Mouse (Mus musculus) forebrain, embryonic 16.5 days (tissue): ENCODE measurements around the gene Ckm. TPM values are rescaled to one million over a fixed set of nuclear protein-coding genes. Genes with fewer than 3 reads are reported as not detected.

Experiments used
- ATAC-seq: fragments of 200-750 bp; cut with Nextera tagmentation; 2 replicates; pipeline ENCODE4 v1.8.0; 2017; ENCODE audit warnings: mild to moderate bottlenecking, moderate library complexity
- H3K27ac ChIP-seq: fragments of 300-500 bp; sonication (generic); 2 replicates; pipeline ENCODE4 v1.5.1; 2014; ENCODE audit warnings: low read length, control low read depth
- H3K27me3 ChIP-seq: fragments of 300-500 bp; sonication (generic); replicated peaks from 2 replicates; pipeline ENCODE4 v1.6.1; 2014; ENCODE audit warnings: low read length; ENCODE audit not compliant: control insufficient read depth, insufficient read depth
- H3K36me3 ChIP-seq: fragments of 300-500 bp; sonication (generic); 2 replicates; pipeline ENCODE4 v1.6.1; 2014; ENCODE audit not compliant: control insufficient read depth, insufficient read depth
- H3K4me1 ChIP-seq: fragments of 300-500 bp; sonication (generic); replicated peaks from 2 replicates; pipeline ENCODE4 v1.6.1; 2014; ENCODE audit warnings: low read length; ENCODE audit not compliant: control insufficient read depth, insufficient read depth
- H3K4me2 ChIP-seq: fragments of 300-500 bp; sonication (generic); 2 replicates; pipeline ENCODE4 v1.6.1; 2014; ENCODE audit warnings: mild to moderate bottlenecking, low read length, control low read depth
- H3K4me3 ChIP-seq: fragments of 300-500 bp; sonication (generic); replicated peaks from 2 replicates; pipeline ENCODE4 v1.5.1; 2014; ENCODE audit warnings: mild to moderate bottlenecking, low read length, control low read depth
- H3K9ac ChIP-seq: fragments of 300-500 bp; sonication (generic); replicated peaks from 2 replicates; pipeline ENCODE4 v1.6.1; 2014; ENCODE audit warnings: low read depth, low read length, control low read depth
- H3K9me3 ChIP-seq: fragments of 300-500 bp; sonication (generic); 2 replicates; pipeline ENCODE4 v1.6.1; 2016; ENCODE audit warnings: low read length; ENCODE audit not compliant: control insufficient read depth
- WGBS: fragments of 180-500 bp; shearing (Covaris S2); extraction: QIAGEN DNeasy Blood & Tissue Kit; methylation state at CpG from one replicate; pipeline ENCODE4 v1.1.7; 2014; 5-methylcytosine and 5-hydroxymethylcytosine counted together
- microRNA counts: library from miRNA; unstranded; fragments of <30 nt; microRNA quantifications from one replicate; lab custom pipeline; 2016
- microRNA-seq: library from miRNA; unstranded; fragments of <30 nt; microRNA quantifications from one replicate; pipeline ENCODE4, GENCODE M21; 2017
- polyA plus RNA-seq: library from polyadenylated mRNA; unstranded; fragments of >200 nt; fragmentation: Nextera tagmentation; extraction: Ambion mirVana; gene quantifications from 2 replicates; pipeline ENCODE4 v1.2.1, GENCODE M21; 2015

Ckm gene
- polyA plus RNA-seq, 1 experiment from 2014 or later = 0.22 TPM

DNA sequence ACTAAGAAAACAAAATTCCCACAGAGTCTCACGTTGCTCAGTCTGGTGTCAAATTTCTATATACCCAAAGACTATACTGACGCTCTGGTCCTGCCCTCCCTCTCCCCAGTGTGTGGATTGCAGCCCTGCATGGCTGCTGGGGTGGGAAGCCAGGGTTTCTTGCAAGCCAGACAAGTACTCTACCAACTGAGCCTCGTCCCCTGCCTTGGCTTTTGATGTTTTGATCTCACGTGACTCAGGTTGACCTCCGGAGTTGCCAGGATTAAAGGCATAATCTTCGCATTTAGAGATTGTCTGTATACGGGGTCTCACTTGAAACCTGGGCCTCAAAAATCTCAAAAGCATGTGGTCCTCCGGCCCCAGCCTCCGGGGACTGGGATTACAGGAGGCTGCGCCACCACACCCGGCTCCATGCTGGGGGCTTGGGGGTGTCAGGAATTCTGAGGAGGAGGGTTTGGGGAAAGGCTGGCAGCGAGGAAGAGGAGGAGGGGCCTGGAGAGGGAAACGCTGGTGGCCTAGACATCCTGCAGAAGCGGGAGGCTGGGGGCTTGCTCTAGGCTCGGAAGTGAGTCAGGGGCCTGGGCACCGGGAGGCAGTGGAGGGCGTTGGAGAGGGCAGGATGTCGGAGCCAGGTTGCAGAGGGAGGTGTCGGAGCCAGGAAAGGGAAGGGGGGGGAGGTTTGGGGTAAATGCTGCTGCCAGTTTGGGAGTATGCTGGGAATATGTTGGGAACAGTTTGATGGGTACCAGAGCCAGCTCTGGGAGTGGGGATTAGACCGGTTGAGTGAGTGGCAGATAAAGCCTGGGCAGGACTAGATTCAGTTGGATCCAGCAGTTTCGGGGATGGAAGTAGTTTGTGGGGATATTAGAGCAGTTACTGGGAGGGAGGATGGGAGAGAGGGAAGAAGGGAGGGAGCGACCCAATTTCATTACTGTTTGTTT lies 60.1 kb downstream of the Ckm start:
- no peaks in the 10 kb centered on the region for H3K36me3 ChIP-seq
- WGBS = 9% methylated on average over 22 of the region's 22 CpGs
- H3K4me3 ChIP-seq = no peak overlapping the region
- H3K9ac ChIP-seq = no peak overlapping the region
- peak; percentile 47 for ATAC-seq
- no peak overlapping the region for H3K27ac ChIP-seq
- H3K9me3 ChIP-seq = no peaks in the 10 kb centered on the region
- 0 out of 2 replicates have a peak overlapping the region, but pooled peaks have one; percentile 14 for H3K4me2 ChIP-seq
- H3K4me1 ChIP-seq = peaks cover 4% of the 10 kb centered on the region
- peaks cover 21% of the 10 kb centered on the region for H3K27me3 ChIP-seq

DNA sequence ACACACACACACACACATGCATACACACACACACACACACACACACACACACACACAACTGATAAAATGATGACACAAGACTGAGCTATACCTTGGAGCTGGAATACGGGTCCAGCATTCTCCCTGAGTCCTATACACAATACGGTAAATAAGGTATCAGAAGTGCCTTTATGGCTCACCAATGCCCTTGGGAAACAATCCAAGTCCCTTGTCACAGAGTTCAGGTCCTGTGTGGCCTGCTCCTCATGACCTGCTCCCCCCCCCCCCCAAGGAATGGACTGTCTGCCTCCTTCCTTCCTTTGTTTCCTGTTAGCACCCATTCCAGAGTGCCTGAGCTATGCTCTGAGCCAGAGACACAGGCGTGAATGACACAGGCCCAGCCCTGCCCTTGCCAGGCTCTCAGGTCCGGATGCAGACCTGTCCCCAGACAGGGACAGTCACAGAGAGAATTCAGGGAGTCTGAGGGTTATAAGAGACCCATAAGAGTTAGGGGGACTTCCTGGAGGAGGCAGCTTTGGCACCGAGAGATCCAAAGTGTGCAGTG lies 62.1 kb downstream of the Ckm start:
- Histone ChIP-seq H3K27me3 (peaks cover 39% of the 10 kb centered on the region), H3K4me1 (0 out of 2 replicates have a peak, but pooled peaks cover 2% of the 10 kb centered on the region), H3K27ac (no peak overlapping the region), H3K4me3 (no peak overlapping the region), H3K9me3 (no peaks in the 10 kb centered on the region), H3K9ac (no peak overlapping the region), H3K4me2 (no peak overlapping the region), H3K36me3 (no peaks in the 10 kb centered on the region)
- no peak for ATAC-seq
- 66% methylated on average over 5 of the region's 5 CpGs for WGBS

DNA sequence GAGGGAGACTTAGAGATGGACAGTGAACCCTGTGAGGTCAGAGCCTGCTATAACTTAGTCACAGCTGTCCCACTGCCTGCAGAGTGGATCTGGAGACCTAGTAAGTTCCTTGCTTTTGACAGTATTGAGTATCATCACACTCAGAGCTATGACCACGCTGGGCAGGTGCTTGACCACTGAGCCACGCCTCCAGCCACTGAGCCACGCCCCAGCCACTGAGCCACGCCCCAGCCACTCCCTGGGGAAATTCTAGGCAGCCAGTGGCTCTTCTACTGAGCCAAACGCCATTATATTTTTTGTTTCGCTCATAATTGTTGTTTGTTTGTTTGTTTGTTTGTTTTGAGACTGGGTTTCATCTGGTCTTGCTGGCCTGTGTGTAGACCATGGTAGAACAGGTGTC lies 63.1 kb downstream of the Ckm start:
- H3K9me3 ChIP-seq = no peaks in the 10 kb centered on the region
- H3K9ac ChIP-seq = no peak overlapping the region
- H3K36me3 ChIP-seq = no peaks in the 10 kb centered on the region
- 0 out of 2 replicates have a peak, but pooled peaks cover 2% of the 10 kb centered on the region for H3K4me1 ChIP-seq
- no peak overlapping the region for H3K27ac ChIP-seq
- ATAC-seq = no peak
- WGBS = 32% methylated on average over 6 of the region's 6 CpGs
- H3K27me3 ChIP-seq = peaks cover 48% of the 10 kb centered on the region
- no peak overlapping the region for H3K4me2 ChIP-seq
- H3K4me3 ChIP-seq = no peak overlapping the region

DNA sequence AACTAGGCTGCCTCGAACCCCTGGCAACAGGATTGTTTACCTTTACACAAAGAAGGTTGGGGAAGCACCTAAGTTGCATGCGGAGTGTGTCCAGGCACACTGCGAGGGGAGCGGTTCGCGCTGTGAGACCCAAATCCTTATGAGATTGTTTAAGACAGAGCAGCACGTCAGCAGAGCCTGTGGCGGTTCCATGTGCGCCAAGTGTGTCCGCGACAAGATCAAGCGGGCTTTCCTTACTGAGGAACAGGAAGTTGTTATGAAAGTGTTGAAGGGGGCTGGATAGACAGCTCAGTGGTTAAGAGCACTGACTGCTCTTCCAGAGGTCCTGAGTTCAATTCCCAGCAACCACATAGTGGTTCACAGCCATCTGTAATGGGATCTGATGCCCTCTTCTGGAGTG lies 63.7 kb downstream of the Ckm start:
- Histone ChIP-seq H3K9ac (no peak overlapping the region), H3K36me3 (no peaks in the 10 kb centered on the region), H3K9me3 (no peaks in the 10 kb centered on the region), H3K4me2 (no peak overlapping the region), H3K4me1 (0 out of 2 replicates have a peak, but pooled peaks cover 2% of the 10 kb centered on the region), H3K4me3 (no peak overlapping the region), H3K27ac (no peak overlapping the region), H3K27me3 (peaks cover 54% of the 10 kb centered on the region)
- 64% methylated on average over 12 of the region's 12 CpGs for WGBS
- no peak for ATAC-seq

DNA sequence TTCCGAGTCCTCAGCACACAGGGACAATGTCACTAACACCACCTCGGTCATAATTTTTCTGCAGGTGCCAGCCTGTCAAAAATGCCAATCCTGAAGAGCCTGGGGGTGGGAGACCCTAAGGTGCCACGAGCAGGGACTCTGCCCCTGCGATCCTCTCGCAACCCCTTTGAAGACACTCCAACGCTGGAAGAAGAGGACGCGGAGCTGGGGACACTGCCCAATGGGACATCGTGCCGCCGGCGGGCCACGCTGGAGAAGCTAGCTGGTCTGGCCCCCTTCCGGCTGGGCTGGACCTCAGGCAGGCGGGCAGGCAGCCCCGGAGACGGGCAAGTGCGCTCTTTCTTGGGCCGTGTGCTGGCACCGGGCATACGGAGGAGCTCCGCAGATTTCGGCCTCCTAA lies 64.8 kb downstream of the Ckm start:
- Histone ChIP-seq H3K9ac (no peak overlapping the region), H3K4me2 (no peak overlapping the region), H3K9me3 (no peaks in the 10 kb centered on the region), H3K27ac (no peak overlapping the region), H3K4me3 (no peak overlapping the region), H3K4me1 (peaks cover 3% of the 10 kb centered on the region; the same call in 1 of the 2 replicates), H3K36me3 (no peaks in the 10 kb centered on the region), H3K27me3 (peaks cover 60% of the 10 kb centered on the region)
- WGBS = 19% methylated on average over 22 of the region's 23 CpGs
- no peak for ATAC-seq

DNA sequence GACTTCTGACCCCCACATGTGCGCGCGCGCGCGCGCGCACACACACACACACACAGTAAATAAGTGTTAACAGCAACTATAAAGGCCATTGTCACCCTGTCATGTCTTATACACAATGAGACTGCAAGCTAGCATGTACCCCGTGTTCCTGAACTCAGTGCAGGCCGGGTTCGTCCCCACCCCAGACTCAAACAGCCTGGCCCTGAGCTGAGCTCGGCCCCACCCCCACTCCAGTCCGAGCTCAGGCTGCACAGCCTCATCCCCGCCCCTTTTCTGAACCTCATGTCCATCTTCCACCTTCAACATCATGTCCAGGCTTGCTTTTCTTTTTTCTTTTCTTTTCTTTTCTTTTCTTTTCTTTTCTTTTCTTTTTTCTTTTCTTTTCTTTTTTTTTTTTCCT lies 65.7 kb downstream of the Ckm start:
- WGBS = 12% methylated on average over 14 of the region's 14 CpGs
- no peak overlapping the region for H3K9ac ChIP-seq
- no peak overlapping the region for H3K27ac ChIP-seq
- no peaks in the 10 kb centered on the region for H3K9me3 ChIP-seq
- ATAC-seq = no peak
- H3K27me3 ChIP-seq = peaks cover 63% of the 10 kb centered on the region
- peaks cover 3% of the 10 kb centered on the region; the same call in 1 of the 2 replicates for H3K4me1 ChIP-seq
- H3K36me3 ChIP-seq = no peaks in the 10 kb centered on the region
- H3K4me3 ChIP-seq = no peak overlapping the region
- H3K4me2 ChIP-seq = no peak overlapping the region

DNA sequence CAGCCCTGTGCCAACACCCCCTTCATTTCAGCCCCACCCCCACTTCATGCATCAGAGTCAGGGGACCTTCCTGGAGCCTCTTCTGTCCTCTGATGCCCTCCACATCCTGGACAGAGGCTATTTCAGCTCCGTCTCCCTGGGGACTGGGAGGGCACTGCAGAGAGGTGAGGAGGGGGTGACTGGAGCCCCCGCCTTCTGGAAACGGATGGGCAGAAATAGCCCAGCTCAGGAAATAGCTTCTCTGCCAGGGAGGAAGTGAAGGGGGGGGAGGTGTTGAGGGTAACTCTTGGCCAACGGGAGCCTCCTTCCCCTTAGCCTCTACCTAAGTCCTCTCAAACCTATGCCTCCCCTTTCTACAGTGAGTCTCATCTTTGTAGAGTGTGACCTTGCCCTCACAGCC lies 67.8 kb downstream of the Ckm start:
- H3K9ac ChIP-seq = no peak overlapping the region
- no peak overlapping the region for H3K4me2 ChIP-seq
- H3K36me3 ChIP-seq = no peaks in the 10 kb centered on the region
- WGBS = 45% methylated on average over 4 of the region's 4 CpGs
- H3K27ac ChIP-seq = no peak overlapping the region
- peaks cover 61% of the 10 kb centered on the region for H3K27me3 ChIP-seq
- H3K9me3 ChIP-seq = no peaks in the 10 kb centered on the region
- H3K4me3 ChIP-seq = no peak overlapping the region
- H3K4me1 ChIP-seq = peaks cover 3% of the 10 kb centered on the region; the same call in 1 of the 2 replicates
- no peak for ATAC-seq

MicroRNA genes within 50 kb of the gene (microRNA counts, 519-probe panel; counts per million panel counts)
- 795 counts per million, percentile 5 among the panel's probes with 10 or more counts for microRNA mmu-miR-343 (lab: Ali Mortazavi, UCI)

Small RNA genes lying within 50 kb of the gene (microRNA-seq; reads per million reads assigned to microRNA genes)
- gene Mir343 = not detected

Other genes with a start within 250 kb of the Ckm start
- 21.8 and 32.1 TPM in 2 replicates for gene Gipr, start 238.6 kb upstream of the Ckm start, polyA plus RNA-seq
- 8.3 and 14.4 TPM in 2 replicates for gene Eml2, start 228.4 kb upstream of the Ckm start, polyA plus RNA-seq
- gene Gpr4, start 192.2 kb upstream of the Ckm start, polyA plus RNA-seq = 2.5 and 2.7 TPM in 2 replicates
- gene Opa3, start 176.4 kb upstream of the Ckm start, polyA plus RNA-seq = 43.5 and 43.8 TPM in 2 replicates
- 38.0 and 40.3 TPM in 2 replicates for gene Vasp, start 133.0 kb upstream of the Ckm start, polyA plus RNA-seq
- gene Ppm1n, start 124.7 kb upstream of the Ckm start, polyA plus RNA-seq = 0.39 and 0.61 TPM in 2 replicates
- 127 and 128 TPM in 2 replicates for gene Rtn2, start 122.2 kb upstream of the Ckm start, polyA plus RNA-seq
- 0.05 and 0.10 TPM in 2 replicates for gene Fosb, start 94.7 kb upstream of the Ckm start, polyA plus RNA-seq
- 79.3 and 85.9 TPM in 2 replicates for gene Ercc1, start 60.0 kb upstream of the Ckm start, polyA plus RNA-seq
- gene Cd3eap, start 45.3 kb upstream of the Ckm start, polyA plus RNA-seq = 23.1 and 26.4 TPM in 2 replicates
- 3.0 and 3.6 TPM in 2 replicates for gene Ppp1r13l, start 45.0 kb upstream of the Ckm start, polyA plus RNA-seq
- 25.3 and 28.5 TPM in 2 replicates for gene Ercc2, start 22.8 kb upstream of the Ckm start, polyA plus RNA-seq
- 2.2 and 2.5 TPM in 2 replicates for gene Klc3, start 672 bp upstream of the Ckm start, polyA plus RNA-seq
- 13.8 and 17.5 TPM in 2 replicates for gene Mark4, start 54.0 kb downstream of the Ckm start, polyA plus RNA-seq
- gene Exoc3l2, start 58.6 kb downstream of the Ckm start, polyA plus RNA-seq = 0.11 and 0.19 TPM in 2 replicates
- gene Bloc1s3, start 103.6 kb downstream of the Ckm start, polyA plus RNA-seq = 3.7 and 4.9 TPM in 2 replicates
- gene Trappc6a, start 103.6 kb downstream of the Ckm start, polyA plus RNA-seq = 29.4 and 31.2 TPM in 2 replicates
- 0.81 and 0.90 TPM in 2 replicates for gene Nkpd1, start 113.1 kb downstream of the Ckm start, polyA plus RNA-seq
- 31.9 and 38.8 TPM in 2 replicates for gene Ppp1r37, start 158.3 kb downstream of the Ckm start, polyA plus RNA-seq
- 0.26 TPM in 1 of 2 replicates, not detected in the other for gene Zfp296, start 172.5 kb downstream of the Ckm start, polyA plus RNA-seq
- gene Gemin7, start 172.8 kb downstream of the Ckm start, polyA plus RNA-seq = 120 and 124 TPM in 2 replicates
- 57.2 and 57.6 TPM in 2 replicates for gene Clasrp, start 199.7 kb downstream of the Ckm start, polyA plus RNA-seq
- gene Relb, start 224.7 kb downstream of the Ckm start, polyA plus RNA-seq = 3.9 and 4.5 TPM in 2 replicates